In the genomic region with DNA sequence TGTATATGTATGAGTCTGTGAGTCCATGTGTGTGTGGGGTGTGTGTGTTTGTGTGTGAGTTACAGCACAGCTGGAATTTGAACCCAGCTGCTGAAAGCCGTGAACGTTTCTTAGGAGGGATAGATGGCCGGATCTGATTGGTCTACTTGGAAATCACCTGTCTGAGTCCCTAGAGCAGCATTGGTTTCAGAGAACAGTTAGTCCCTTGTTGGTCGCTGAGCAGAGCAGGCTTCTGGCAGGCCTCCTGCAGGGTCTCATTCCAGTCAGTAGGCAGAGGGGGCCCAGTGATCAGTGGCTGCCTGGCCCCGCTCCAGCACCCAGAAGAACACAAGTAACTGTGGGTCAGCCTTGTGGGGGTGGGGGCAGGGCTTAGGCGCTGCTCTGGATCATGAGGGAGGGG, we compare ENCODE assay signal across 9 mouse cellular contexts. TPM values are rescaled to one million over a fixed set of nuclear protein-coding genes. Genes with fewer than 3 reads are reported as not detected.
A peak's percentile ranks its signal among the peaks of the same experiment; 100 is the strongest.
DNase-seq lines count a peak whose midpoint lies in the region; ATAC-seq lines count a peak whose summit lies in the region.
"Had no signal": no experiment of that assay in that cellular context is flagged by ENCODE, and none has a peak within 500 bp of the region (broad histone marks: within the 10 kb centered on the region; RNA-seq: fewer than 3 reads in every experiment).

No protein-coding gene starts in this region.

- H3K4me3 ChIP-seq in heart, embryonic 16.5 days (ENCODE audit: low read length), result no peak overlapping the region
- no peak overlapping the region for H3K4me3 ChIP-seq in forebrain, embryonic 13.5 days
- no peak overlapping the region for H3K4me3 ChIP-seq in limb, embryonic 13.5 days

- peaks cover 31% of the 10 kb centered on the region for H3K4me1 ChIP-seq in heart, embryonic 16.5 days (ENCODE audit: control insufficient read depth, insufficient read depth, low read length)
- peaks cover 14% of the 10 kb centered on the region for H3K4me1 ChIP-seq in forebrain, embryonic 13.5 days
- H3K4me1 ChIP-seq in limb, embryonic 13.5 days, result peaks cover 62% of the 10 kb centered on the region

- H3K27me3 ChIP-seq in heart, embryonic 16.5 days (ENCODE audit: control insufficient read depth, insufficient read depth, low read length), result no peaks in the 10 kb centered on the region
- no peaks in the 10 kb centered on the region for H3K27me3 ChIP-seq in forebrain, embryonic 13.5 days
- H3K27me3 ChIP-seq in limb, embryonic 13.5 days, result no peaks in the 10 kb centered on the region

- no peak overlapping the region for H3K9ac ChIP-seq in heart, embryonic 16.5 days (ENCODE audit: low read length)
- H3K9ac ChIP-seq in forebrain, embryonic 13.5 days, result no peak overlapping the region
- H3K9ac ChIP-seq in limb, embryonic 13.5 days, result no peak overlapping the region

- WGBS in heart, embryonic 16.5 days, result 27% methylated on average over 6 of the region's 6 CpGs
- WGBS in forebrain, embryonic 13.5 days, result 19% methylated on average over 6 of the region's 6 CpGs
- WGBS in limb, embryonic 13.5 days, result 21% methylated on average over 6 of the region's 6 CpGs

- no peak for DNase-seq in heart, postnatal 14 days
- DNase-seq in MN1 (ENCODE audit: low spot score), result peak; percentile 31
- DNase-seq: cerebellum, adult 9-10 months had no signal

- H3K27ac ChIP-seq in heart, embryonic 16.5 days (ENCODE audit: low read length), result no peak overlapping the region
- peak overlapping the region; percentile 57 for H3K27ac ChIP-seq in forebrain, embryonic 13.5 days
- H3K27ac ChIP-seq in limb, embryonic 13.5 days, result peak overlapping the region; percentile 84; the same call in 1 of the 2 replicates

- peak; percentile 43; the same call in 1 of the 2 replicates for ATAC-seq in heart, embryonic 16.5 days (replicated peaks; ENCODE audit: extremely low read depth, insufficient read depth, low FRiP score)
- ATAC-seq in forebrain, embryonic 13.5 days, result peak; percentile 51
- peak; percentile 82 for ATAC-seq in limb, embryonic 13.5 days (ENCODE audit: low FRiP score, low read depth)
- no peak for ATAC-seq in megakaryocyte progenitor cell, adult 5-6 weeks (replicated peaks; ENCODE audit: poor library complexity)
- ATAC-seq in CD4-positive, CD25-positive, alpha-beta regulatory T cell, adult 4 months, result no peak
- ATAC-seq in erythroblast, adult 5-6 weeks (replicated peaks; ENCODE audit: low FRiP score, poor library complexity, severe bottlenecking), result no peak

- H3K9me3 ChIP-seq in heart, embryonic 16.5 days (replicated peaks; ENCODE audit: control insufficient read depth, low read length), result no peaks in the 10 kb centered on the region
- H3K9me3 ChIP-seq in forebrain, embryonic 13.5 days (replicated peaks), result no peaks in the 10 kb centered on the region
- no peaks in the 10 kb centered on the region for H3K9me3 ChIP-seq in limb, embryonic 13.5 days

- H3K4me2 ChIP-seq in heart, embryonic 16.5 days (ENCODE audit: low read depth, low read length), result no peak overlapping the region
- no peak overlapping the region for H3K4me2 ChIP-seq in forebrain, embryonic 13.5 days
- peak overlapping the region; percentile 38 for H3K4me2 ChIP-seq in limb, embryonic 13.5 days (replicated peaks)

- no peaks in the 10 kb centered on the region for H3K36me3 ChIP-seq in heart, embryonic 16.5 days (ENCODE audit: control insufficient read depth, insufficient read depth)
- H3K36me3 ChIP-seq in forebrain, embryonic 13.5 days (ENCODE audit: poor library complexity, severe bottlenecking), result peaks cover 11% of the 10 kb centered on the region; the same call in 1 of the 2 replicates
- peaks cover 39% of the 10 kb centered on the region for H3K36me3 ChIP-seq in limb, embryonic 13.5 days

- intact Hi-C loops in heart, postnatal 14 days (cut with DNase I), result no loop called here

RNA-seq across cellular contexts. Expression of gene Ppard, which starts 12.2 kb away (rescaled TPM):
- 1.2 and 1.8 TPM in 2 replicates for polyA plus RNA-seq in heart, embryonic 16.5 days (2015; fragmentation: Nextera tagmentation; extraction: Ambion mirVana)
- 10 to 100 TPM; 37.7 to 39.4 TPM for total RNA-seq in heart, postnatal 14 days (2021)
- polyA plus RNA-seq in forebrain, embryonic 13.5 days (2015; fragmentation: Nextera tagmentation; extraction: Ambion mirVana), result 1.4 and 1.8 TPM in 2 replicates
- 3.0 and 3.4 TPM in 2 replicates for polyA plus RNA-seq in limb, embryonic 13.5 days (2015; fragmentation: Nextera tagmentation; extraction: Ambion mirVana)
- total RNA-seq in megakaryocyte progenitor cell, adult 5-6 weeks (2015), result 7.4 and 7.7 TPM in 2 replicates
- 1.9 and 2.7 TPM in 2 replicates for total RNA-seq in megakaryocyte progenitor cell, adult 5-6 weeks (2017)
- 1 to 10 TPM; 2.6 to 4.6 TPM for polyA plus RNA-seq in CD4-positive, CD25-positive, alpha-beta regulatory T cell, adult 4 months (2017; shearing (Covaris generic))
- 0.21 and 0.77 TPM in 2 replicates for total RNA-seq in erythroblast, adult 5-6 weeks (2015; ENCODE audit: low replicate concordance)
- total RNA-seq in erythroblast, adult 5-6 weeks (2017; ENCODE audit: low replicate concordance), result 0.94 TPM in 1 of 2 replicates, not detected in the other

RNA-seq across cellular contexts. Expression of gene Def6, which starts 37.1 kb away (rescaled TPM):
- 7.9 and 20.5 TPM in 2 replicates for polyA plus RNA-seq in heart, embryonic 16.5 days (2015; fragmentation: Nextera tagmentation; extraction: Ambion mirVana)
- total RNA-seq in heart, postnatal 14 days (2021), result 1 to 10 TPM; 4.7 to 7.1 TPM
- 3.3 and 3.6 TPM in 2 replicates for polyA plus RNA-seq in forebrain, embryonic 13.5 days (2015; fragmentation: Nextera tagmentation; extraction: Ambion mirVana)
- 10.8 and 12.1 TPM in 2 replicates for polyA plus RNA-seq in limb, embryonic 13.5 days (2015; fragmentation: Nextera tagmentation; extraction: Ambion mirVana)
- 38.0 and 50.6 TPM in 2 replicates for total RNA-seq in megakaryocyte progenitor cell, adult 5-6 weeks (2015)
- total RNA-seq in megakaryocyte progenitor cell, adult 5-6 weeks (2017), result 142 and 149 TPM in 2 replicates
- polyA plus RNA-seq in CD4-positive, CD25-positive, alpha-beta regulatory T cell, adult 4 months (2017; shearing (Covaris generic)), result 10 to 100 TPM; 30.3 to 34.6 TPM
- 7.5 and 12.9 TPM in 2 replicates for total RNA-seq in erythroblast, adult 5-6 weeks (2015; ENCODE audit: low replicate concordance)
- total RNA-seq in erythroblast, adult 5-6 weeks (2017; ENCODE audit: low replicate concordance), result 21.9 and 28.0 TPM in 2 replicates

Comparison
In these comparisons a context has a peak if more than half of its experiments do, and no peak if none do; other contexts are left out.
1. ATAC-seq: peak in heart, embryonic 16.5 days (single experiment), forebrain, embryonic 13.5 days (single experiment) and limb, embryonic 13.5 days (single experiment); none in megakaryocyte progenitor cell, adult 5-6 weeks (single experiment), CD4-positive, CD25-positive, alpha-beta regulatory T cell, adult 4 months (single experiment) and erythroblast, adult 5-6 weeks (single experiment).